Mouse (Mus musculus): Measurements from ENCODE around the gene Lrrc73.

DNA sequence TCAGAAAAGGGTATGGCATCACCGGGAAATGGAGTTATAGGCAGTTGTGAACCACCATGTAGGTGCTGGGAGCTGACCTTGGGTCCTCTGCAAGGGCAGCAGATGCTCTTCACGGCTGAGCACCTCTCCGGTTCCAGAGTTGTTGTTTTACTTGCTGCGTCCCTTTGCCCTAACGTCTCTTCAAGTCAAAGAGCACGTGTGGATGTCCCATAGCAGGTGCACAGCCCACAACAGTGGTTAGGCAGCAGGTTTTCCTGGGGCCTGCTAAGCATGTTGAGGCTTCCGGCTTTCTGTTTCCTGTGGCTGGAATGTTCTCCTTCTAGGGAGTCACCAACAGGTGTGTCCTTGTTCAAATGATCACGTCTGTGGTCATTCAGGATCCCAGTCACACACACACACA lies 30.6 kb downstream of the Lrrc73 start:
- TF ChIP-seq GATA1 (IDR thresholded peaks at IDR 0.05; ENCODE audit: low read length) (no peak), TAL1 (IDR thresholded peaks at IDR 0.05; ENCODE audit: low read length) (no peak)

Data from erythroblast, embryonic 14.5 days (primary cell).